Mouse (Mus musculus): Measurements from ENCODE around the gene Slc44a3.

The Slc44a3 gene

GRCm38 (mm10) chr3:121461477-121461876 is 70.7 kb downstream of the Slc44a3 start:
- CTCF ChIA-PET, result no interaction called here

DNA sequence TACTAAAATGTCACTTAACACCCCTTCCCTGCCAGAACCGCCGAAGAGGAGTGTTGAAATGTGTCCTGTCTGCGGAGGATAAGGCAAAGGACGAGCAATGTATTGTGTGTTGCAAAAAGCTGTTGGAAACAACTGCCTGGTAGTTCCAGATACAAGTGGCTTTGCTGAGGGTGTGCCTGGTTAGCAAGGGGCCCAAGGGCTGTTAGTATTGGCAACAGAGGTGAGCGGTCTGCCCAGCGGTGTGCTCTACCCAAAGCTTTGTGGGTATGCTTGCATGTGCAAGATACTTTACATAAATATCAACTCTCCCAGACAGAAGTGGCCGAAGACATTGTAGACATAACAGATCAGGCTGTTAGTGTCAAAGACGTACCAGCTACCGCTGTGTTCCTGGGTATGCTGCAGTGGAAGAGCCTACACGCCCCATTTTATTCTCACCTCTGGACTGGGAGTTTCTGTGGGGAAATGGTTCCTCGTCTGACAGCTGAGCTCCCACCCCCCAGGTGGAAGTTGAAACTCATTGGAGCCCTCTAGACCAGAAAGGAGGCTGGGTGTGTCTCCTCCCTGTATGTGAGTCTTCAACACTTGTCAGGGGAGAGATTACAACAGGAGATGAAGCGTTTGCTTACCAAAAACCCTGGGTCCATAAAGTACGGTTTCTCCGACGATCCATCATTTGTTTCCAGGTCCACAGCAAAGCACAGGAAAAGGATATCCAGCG is 71.6 kb downstream of the Slc44a3 start:
- CTCF ChIA-PET, result no interaction called here

DNA sequence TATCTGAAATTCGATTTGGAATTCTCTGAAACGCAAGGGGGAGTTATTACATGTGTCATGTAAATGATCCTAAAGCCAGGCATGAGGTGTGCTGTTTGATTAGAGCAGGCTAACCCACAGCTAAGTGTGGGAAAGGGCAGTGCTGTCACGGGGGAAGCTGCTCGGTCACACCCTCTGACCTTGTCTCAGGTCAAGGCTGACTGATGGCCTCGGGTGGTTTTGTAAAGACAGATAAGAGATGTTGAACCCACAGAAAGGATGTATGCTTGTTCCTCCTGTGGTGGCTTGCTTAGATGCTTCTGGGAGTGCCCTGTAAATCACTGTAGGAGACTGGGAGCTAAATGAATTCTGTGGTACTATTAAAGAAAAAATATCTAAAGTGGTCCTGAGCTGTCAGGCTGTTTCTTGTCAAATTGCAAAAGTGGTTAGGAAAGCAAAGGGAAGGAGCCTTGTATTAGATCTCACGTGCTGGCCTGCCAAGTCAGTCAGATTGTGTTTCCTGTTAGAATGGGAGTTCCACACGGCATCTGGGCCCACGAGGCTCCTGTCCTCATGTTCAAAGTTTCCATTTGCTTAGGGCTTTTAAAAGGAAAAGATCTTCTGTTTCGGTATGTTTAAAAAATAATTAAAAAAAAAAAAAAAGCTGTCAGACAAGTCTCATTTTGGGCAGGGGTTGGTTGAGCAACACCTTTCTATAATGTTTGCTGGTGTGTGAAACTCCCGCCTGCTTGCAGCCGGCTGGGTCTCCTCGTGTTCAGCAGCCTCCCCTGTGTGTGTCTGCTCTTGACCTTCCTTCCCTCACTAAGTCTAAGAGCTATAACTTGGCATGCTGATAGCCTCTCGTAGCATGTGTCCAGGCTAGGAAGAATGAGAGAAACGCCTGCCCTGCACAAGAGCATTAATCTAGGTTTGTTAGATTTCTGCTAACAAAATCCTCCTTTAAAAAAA is 73.4 kb downstream of the Slc44a3 start:
- CTCF ChIA-PET, result interaction anchor here (0.6 to 0.7 kb wide), 2 partner anchors 145 to 297 kb away, joined by 8 to 17 read pairs; no protein-coding TSS in a partner anchor

DNA sequence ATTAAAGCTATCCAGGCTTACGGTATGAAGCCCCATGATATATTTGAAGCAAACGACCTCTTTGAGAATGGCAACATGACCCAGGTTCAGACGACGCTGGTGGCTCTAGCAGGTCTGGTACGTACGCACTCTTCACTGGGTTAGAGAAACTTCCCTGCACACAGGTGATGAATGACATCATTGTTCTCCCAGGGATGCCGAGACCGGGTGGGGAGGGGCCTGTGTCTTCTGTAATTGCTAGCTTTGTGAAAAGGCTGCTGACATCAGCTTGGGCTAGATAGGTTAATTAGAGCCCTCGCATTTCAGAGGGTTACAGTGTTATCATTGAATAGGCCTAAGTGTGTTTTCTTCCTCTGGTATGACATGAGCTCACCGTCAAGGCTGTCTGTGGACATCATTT is 80.8 kb downstream of the Slc44a3 start:
- CTCF ChIA-PET, result no interaction called here

GRCm38 (mm10) chr3:121449527-121449926 is 82.7 kb downstream of the Slc44a3 start:
- CTCF ChIA-PET, result interaction anchor here (0.8 kb wide), 1 partner anchor 10 kb away, joined by 11 read pairs; no protein-coding TSS in a partner anchor

DNA sequence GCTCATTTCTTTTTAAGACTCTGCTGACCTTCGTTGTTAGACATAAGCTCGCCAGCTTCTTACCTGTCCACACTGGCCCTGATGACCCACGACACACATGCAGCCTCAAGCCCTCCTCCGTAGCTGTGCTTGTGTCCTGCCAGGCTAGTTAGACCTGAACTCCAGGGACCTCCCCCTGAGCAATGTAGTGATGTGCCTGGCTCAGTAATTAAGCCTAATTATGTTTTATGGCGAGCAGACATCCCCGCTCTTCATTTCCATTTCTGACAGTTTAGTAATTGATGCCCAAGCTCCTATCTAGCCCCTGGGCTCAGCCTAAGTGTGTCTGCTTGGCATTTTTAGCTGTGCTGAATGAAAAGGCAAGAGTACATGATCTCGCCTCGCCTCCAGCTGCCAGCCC is 83.6 kb downstream of the Slc44a3 start:
- CTCF ChIA-PET, result no interaction called here

- CTCF ChIA-PET, result no interaction called here
Observed at GRCm38 (mm10) chr3:121448029-121448468, 84.2 kb downstream of the Slc44a3 start.

DNA sequence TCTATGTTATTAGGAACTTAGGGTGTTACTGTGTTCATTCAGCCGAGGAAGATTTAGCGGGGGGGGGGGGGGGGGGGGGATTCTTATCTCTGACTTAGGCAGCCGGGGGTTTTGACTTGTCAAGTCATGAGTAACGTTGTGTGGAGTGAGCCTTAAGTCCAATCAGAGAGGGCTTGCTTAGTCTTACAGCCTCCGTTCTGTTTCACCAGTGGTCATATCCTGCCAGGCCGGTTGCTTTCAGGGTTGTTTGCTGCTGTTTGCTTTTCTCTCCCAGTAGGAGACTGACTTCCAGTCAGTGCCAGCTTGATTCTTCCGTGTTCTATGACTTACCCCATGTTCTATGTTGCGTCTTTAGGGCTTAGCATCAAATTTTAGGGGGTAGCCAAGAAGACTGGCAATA is 85.8 kb downstream of the Slc44a3 start:
- CTCF ChIA-PET, result interaction anchor here (0.5 kb wide), 1 partner anchor 411 kb away, joined by 10 read pairs; no protein-coding TSS in a partner anchor

DNA sequence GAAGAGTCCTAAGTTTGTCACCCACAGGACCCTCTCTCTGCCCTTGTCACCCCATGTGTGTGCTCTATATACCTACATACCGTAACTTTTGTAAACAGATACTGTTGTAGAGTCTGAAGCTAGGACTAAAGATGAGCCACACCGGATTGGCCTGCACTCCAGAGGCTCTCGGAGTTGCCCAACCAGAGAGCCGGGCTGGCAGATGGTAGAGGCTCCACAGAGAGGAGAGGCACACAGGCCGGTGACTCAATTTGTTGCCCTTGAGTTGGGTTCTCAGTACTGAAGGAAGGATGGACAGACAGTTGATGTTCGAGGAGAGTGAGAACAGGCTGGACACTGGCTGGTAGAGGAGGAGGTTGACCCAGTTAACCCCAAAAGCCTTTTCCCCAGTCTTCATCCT is 87.8 kb downstream of the Slc44a3 start:
- CTCF ChIA-PET, result no interaction called here

GRCm38 (mm10) chr3:121443861-121444271 is 88.3 kb downstream of the Slc44a3 start:
- CTCF ChIA-PET, result no interaction called here

- CTCF ChIA-PET, result interaction anchor here (0.5 to 0.6 kb wide), 2 partner anchors 8 to 69 kb away, joined by 3 to 10 read pairs; no protein-coding TSS in a partner anchor
Observed at GRCm38 (mm10) chr3:121442288-121442687, 89.9 kb downstream of the Slc44a3 start.

GRCm38 (mm10) chr3:121441504-121441903 is 90.7 kb downstream of the Slc44a3 start:
- CTCF ChIA-PET, result interaction anchor here (0.6 kb wide), 1 partner anchor 68 kb away, joined by 3 read pairs; no protein-coding TSS in a partner anchor

DNA sequence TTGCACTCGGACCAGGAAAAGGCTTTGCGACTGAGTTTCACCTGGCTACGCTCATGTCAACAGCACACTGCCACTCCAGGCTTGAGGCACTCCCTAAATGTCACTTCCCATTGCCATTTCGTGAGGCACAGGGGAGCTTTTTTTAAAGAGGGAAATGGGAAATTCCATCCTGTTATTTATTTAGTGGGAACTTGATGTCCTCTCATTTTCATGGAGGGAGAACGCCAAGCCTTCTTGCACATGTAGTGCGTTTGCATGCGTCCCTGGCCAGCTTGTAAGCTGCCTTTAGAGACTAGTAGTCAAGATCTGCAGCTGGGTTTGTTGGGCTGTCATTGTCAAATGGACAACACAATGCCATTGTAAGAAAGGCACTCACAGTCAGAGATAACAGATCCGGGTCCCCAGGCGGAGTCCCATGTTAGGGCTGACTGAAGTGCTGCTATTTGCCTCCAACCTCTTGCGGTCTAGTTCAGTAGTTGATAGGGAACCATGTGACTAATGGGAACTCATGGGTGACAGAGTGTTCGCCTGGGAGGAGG is 92.5 kb downstream of the Slc44a3 start:
- CTCF ChIA-PET, result interaction anchor here (0.7 kb wide), 1 partner anchor 107 kb away, joined by 3 read pairs; no protein-coding TSS in a partner anchor

DNA sequence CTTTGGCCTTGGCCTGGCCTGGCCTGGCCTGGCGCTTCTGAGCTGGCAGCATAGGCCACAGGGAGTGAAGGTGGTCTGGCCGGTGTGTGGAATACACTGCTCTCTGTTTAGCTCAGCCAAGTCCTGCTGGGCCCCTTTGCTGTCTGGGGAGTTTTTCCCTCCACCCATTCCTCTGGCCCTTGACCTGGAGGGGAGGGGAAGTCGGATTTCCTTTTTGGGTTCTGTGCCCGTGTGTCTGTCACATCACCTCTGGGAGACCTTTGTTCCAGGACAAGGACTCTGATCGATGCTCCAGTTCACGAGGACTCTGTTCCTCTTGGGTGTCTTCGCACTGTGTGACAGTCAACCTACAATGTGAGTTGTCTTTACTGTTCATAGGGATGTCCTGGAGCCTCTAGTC is 94.2 kb downstream of the Slc44a3 start:
- CTCF ChIA-PET, result no interaction called here

- CTCF ChIA-PET, result no interaction called here
Observed at GRCm38 (mm10) chr3:121437070-121437469, 95.1 kb downstream of the Slc44a3 start.

DNA sequence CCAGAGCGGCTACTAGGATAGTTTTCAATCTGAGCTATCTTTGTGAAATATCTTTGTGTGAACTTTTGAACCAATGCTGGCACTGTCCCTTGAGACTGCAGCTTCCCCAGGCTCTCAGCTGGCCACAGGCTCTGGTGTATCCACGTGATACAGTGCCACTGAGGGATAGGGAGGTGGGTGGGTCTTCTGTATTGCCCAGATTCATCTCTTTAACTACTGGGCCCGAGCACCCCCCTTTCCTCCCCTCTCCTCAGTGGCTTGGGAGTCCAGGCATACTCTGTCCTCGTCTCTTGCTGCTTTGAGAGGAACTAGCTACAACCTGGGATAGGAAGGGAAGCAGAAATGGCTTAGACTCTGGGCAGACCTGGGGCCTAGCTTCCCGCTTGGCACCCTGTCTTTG is 96.9 kb downstream of the Slc44a3 start:
- CTCF ChIA-PET, result no interaction called here

GRCm38 (mm10) chr3:121433968-121434533 is 98.2 kb downstream of the Slc44a3 start:
- CTCF ChIA-PET, result interaction anchor here (0.7 kb wide), 2 partner anchors 9 to 47 kb away, joined by 6 to 10 read pairs; no protein-coding TSS in a partner anchor

DNA sequence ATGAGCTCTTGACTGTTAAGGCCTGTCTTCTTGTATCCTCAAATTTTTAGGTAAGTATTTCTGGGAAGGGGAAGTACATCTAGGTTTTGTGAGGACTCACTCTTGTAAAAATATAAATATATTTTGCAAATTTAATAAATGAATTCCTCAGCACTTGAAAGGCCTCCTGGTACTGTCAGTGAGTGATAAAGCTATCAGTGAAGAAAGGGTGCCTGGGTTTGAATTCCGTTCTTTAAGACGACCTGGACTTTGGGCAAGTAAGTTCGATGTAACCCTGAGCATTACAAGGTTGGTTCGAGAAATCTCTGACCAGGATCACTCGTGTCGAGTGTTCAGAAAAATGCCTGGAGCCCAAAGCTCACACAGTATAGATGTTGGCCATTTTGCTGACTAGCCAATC is 98.8 kb downstream of the Slc44a3 start:
- CTCF ChIA-PET, result no interaction called here

GRCm38 (mm10) chr3:121430289-121430936 is 101.8 kb downstream of the Slc44a3 start:
- CTCF ChIA-PET, result no interaction called here

DNA sequence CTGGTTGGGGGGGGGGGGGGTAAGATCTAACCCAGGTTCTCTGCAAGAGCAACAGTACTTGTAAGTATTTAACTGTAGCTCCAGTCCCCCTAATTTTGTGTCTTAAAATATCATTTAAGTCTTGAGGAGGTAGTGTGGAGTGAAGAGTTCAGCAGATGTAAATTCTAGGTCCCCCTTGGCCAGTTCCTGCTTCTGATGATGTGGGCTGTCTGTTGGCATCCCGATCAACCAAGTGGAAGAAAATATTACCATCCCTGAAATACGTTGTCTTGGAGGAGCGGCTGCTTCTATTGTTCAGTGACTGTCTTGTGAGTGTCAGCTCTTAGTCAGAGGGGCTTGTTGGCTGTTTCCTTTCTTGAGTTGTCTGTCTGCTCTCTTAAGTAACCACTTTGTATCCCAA is 102.7 kb downstream of the Slc44a3 start:
- CTCF ChIA-PET, result interaction anchor here (0.6 kb wide), 1 partner anchor 68 kb away, joined by 7 read pairs; no protein-coding TSS in a partner anchor

DNA sequence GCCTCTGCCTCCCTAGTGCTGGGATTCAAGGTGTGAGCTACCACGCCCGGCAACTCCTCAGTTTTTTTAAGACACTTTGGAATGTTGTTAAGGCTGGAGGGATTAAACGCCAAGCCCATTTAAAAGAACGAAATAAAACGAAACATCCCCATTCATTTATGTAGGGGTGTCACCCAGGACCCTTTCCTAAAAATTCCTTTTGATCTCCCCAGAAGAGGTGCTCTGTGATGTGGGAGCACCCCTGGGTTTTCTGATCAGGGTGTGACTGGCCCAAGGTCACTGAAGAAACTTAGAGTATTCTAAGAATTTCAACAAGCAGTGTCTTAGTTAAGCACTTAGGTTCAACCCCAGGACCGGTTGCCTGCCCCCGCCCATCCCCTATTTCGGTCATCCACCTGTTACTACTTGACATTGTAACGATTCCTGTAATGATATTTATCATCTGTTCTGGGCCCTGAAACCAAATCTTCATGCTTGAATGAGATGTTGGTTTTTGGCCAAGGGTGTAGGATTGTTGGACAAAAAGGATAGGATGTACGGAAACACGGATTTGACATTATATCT is 103.4 kb downstream of the Slc44a3 start:
- CTCF ChIA-PET, result interaction anchor here (0.6 kb wide), 2 partner anchors 134 to 141 kb away, joined by 3 read pairs; no protein-coding TSS in a partner anchor
